Mouse (Mus musculus) gastrocnemius, postnatal 25 days (tissue): ENCODE measurements around the gene Spint5. TPM values are rescaled to one million over a fixed set of nuclear protein-coding genes. Genes with fewer than 3 reads are reported as not detected.
"Not testable (repeated sequence)": the region's sequence is repeated elsewhere in the genome, so short reads cannot be mapped to it uniquely, and the experiment has no call there.

Experiments
- DNase-seq: peaks from one replicate; pipeline ENCODE4 v3.0.0; 2022
- long read RNA-seq, 2 experiments: library from polyadenylated mRNA; stranded (forward); transcript quantifications; one replicate each; pipeline ENCODE4 v2.0.0; 2021
- total RNA-seq, 2 experiments: library from RNA; stranded (reverse); gene quantifications; 1 replicate in 1 of 2; 2 replicates in 1 of 2; pipeline ENCODE4 v1.2.3; 2021

The Spint5 gene
- total RNA-seq = not detected
- long read RNA-seq, experiment 1 = 0 reads
- long read RNA-seq, experiment 2 = 0 reads

GRCm38 (mm10) chr2:164715005-164715404 lies at the start of gene Spint5:
TSS of gene Spint5 (plus strand) at chr2:164715305.
- no peak for DNase-seq

GRCm38 (mm10) chr2:164670261-164670660 lies 44.8 kb upstream of the Spint5 start:
- no peak for DNase-seq

- DNase-seq = no peak
Observed at GRCm38 (mm10) chr2:164670938-164671337, 44.2 kb upstream of the Spint5 start.

- no peak for DNase-seq
Observed at GRCm38 (mm10) chr2:164673987-164674386, 41.1 kb upstream of the Spint5 start, which contains the start of gene Wfdc11. TSS of gene Wfdc11 (minus strand) at chr2:164674087.

- no peak for DNase-seq
Observed at GRCm38 (mm10) chr2:164676103-164676502, 39.0 kb upstream of the Spint5 start.

GRCm38 (mm10) chr2:164676916-164677685 lies 38.0 kb upstream of the Spint5 start:
- DNase-seq = no peak

GRCm38 (mm10) chr2:164678848-164679625 lies 36.1 kb upstream of the Spint5 start:
- peak; percentile 51 for DNase-seq

GRCm38 (mm10) chr2:164679906-164680305 lies 35.2 kb upstream of the Spint5 start:
- no peak for DNase-seq

- no peak for DNase-seq
Observed at GRCm38 (mm10) chr2:164684807-164685206, 30.3 kb upstream of the Spint5 start, which contains the start of gene Wfdc13. TSS of gene Wfdc13 (plus strand) at chr2:164685107.

- no peak for DNase-seq
Observed at GRCm38 (mm10) chr2:164698201-164698600, 16.9 kb upstream of the Spint5 start, which contains the start of gene Spint4. TSS of gene Spint4 (plus strand) at chr2:164698501.

GRCm38 (mm10) chr2:164700959-164701358 lies 14.1 kb upstream of the Spint5 start:
- no peak for DNase-seq

GRCm38 (mm10) chr2:164701761-164702160 lies 13.3 kb upstream of the Spint5 start:
- DNase-seq = no peak

- no peak for DNase-seq
Observed at GRCm38 (mm10) chr2:164704235-164704634, 10.9 kb upstream of the Spint5 start.

- DNase-seq = no peak
Observed at GRCm38 (mm10) chr2:164705328-164705727, 9.8 kb upstream of the Spint5 start.

GRCm38 (mm10) chr2:164705991-164706390 lies 9.1 kb upstream of the Spint5 start:
- DNase-seq = no peak

- DNase-seq = not testable (repeated sequence)
Observed at GRCm38 (mm10) chr2:164716194-164716786, 1.2 kb downstream of the Spint5 start.

GRCm38 (mm10) chr2:164723276-164723675 lies 8.2 kb downstream of the Spint5 start:
- no peak for DNase-seq

- DNase-seq = no peak
Observed at GRCm38 (mm10) chr2:164725895-164726619, 11.0 kb downstream of the Spint5 start.

GRCm38 (mm10) chr2:164731719-164732118 lies 16.6 kb downstream of the Spint5 start:
- no peak for DNase-seq

- no peak for DNase-seq
Observed at GRCm38 (mm10) chr2:164733259-164733658, 18.2 kb downstream of the Spint5 start.

- DNase-seq = no peak
Observed at GRCm38 (mm10) chr2:164734839-164735238, 19.7 kb downstream of the Spint5 start.

- DNase-seq = no peak
Observed at GRCm38 (mm10) chr2:164735446-164735845, 20.3 kb downstream of the Spint5 start.
